Mouse (Mus musculus): ENCODE measurements around the gene Adam10.

The Adam10 gene

DNA sequence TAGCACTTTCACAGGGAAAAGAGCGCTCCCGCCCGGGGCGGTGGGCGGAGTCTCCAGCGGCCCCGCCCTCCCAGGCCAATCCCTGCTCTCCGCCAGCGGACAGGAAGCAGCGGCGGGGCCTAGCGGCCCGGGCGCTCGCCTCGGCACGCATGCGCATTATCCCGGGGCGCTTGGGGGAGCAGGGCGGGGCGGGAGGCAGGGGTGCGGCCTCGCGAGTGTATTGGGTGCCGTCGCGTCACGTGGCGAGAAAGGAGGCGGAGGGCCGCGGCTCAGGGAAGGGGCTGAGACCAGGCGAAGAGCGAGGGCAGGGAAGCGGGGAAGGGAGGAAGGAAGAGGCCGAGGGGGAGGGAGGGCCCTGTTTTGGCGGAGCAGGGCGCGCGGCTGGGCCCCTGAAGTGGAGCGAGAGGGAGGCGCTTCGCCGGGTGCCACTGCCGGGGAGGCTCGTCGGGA, at the start of gene Adam10:
Gene Adam10, plus strand, starts transcription at position 316 of the 450 bp plus-strand sequence.
- DNase-seq, result peak; percentile 99

DNA sequence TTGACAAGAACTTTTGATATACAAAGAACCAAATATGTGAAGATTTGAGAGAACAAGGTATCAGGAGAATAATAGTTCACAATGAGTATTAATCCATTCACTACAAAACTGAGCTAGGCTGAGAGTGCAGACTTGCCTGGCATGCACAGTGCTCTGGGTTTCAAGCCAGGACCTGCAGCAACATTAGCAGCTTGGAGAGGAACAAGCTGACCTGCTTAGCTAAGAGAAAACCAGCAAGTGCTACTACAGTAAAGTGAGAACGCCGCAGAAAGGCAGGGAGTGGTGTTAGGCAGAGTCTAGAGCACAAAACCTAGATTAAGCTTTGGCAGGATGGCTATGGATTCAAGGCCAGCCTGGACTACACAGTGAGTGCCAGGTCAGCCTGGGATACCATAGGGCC, 49.1 kb upstream of the Adam10 start:
- no peak for DNase-seq

DNA sequence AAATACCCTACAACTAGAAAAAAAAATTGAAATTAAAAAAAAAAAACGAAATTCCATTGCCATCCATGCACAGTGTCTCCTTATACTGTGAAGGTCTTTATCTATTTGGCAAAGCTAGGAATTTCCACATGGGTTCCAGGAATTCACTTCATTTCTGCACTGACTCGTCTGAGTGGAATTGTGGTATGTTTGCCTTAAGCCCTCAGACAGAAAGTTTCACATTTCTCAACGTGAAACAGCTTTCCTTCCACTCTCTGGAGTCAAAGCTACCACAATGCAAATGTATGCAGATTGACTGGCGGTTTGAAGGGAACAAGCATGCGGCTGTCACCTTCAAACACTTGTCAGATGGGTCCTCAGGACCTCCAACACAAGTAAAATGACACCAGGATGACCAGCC, 47.1 kb upstream of the Adam10 start:
- peak; percentile 32 for DNase-seq

DNA sequence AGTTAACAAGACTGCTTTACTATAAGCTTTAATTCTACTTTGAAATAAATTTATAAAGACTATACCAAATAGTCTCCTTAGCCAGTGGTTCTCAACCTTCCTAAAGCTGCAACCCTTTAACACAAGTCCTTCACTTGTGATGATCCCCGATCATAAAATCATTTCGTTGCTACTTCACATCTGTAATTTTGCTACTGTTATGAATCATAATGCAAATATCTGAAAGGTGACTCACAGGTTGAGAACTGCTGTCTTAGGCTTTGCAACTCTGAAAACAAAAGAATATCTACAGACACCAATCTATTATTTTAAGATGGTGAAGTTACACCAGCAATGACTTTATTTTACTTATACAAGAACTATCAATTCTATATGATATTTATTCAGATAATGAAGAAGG, 42.0 kb upstream of the Adam10 start:
- no peak for DNase-seq

DNA sequence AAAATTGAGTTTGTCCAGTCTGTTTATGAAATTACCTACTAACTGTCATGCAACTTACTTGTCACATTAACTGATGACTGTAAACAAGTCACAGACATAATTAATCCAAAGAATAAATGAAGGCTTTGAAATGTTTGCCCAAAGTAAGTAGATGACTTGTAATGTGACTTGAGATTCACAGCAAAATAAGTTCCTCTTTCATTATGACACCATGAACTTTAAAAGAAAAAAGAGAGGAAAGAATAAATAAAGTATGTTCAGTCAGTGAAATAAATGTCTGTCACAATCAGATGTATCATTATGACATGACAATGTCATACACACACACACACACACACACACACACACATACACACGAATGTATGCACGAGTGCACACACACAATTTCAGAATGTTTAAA, 28.5 kb upstream of the Adam10 start:
- DNase-seq, result no peak

DNA sequence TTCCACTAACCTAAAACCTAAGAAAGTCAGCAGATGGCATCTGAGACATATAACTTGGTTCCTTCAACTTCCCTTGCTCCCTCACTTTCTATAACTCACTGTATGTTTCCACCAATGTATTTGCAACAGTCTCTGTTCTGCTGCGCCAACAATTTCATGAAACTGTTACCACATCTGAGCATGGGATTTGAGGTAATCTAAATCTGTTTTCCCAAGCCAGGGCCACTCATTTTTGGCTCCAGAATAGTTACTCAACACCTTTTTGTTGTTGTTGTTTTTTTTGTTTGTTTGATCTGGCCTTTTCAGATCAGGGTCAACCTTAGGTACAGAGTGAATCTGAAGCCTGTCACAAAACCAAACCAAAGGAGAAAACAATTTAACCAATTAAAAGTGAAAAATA, 27.8 kb upstream of the Adam10 start:
- no peak for DNase-seq

DNA sequence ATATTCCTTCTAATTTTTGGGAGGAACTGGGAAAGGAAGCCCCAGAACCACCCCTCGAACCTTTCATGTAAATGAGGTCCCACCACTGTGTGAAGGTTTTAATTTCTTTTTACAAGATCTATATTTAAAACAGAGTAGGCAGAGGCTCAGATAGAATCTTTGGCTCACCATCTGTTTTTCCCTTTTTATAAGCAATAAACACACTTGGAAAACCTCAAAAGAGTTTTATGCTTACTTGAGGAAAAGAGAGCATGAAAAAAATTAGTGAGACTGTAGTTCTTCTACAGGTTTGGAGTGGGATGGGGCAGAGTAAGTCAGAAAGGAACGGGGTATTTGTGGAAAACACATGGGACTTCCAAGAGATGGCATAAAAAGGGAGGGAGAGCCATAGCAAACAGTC, 26.6 kb upstream of the Adam10 start:
- DNase-seq, result no peak

DNA sequence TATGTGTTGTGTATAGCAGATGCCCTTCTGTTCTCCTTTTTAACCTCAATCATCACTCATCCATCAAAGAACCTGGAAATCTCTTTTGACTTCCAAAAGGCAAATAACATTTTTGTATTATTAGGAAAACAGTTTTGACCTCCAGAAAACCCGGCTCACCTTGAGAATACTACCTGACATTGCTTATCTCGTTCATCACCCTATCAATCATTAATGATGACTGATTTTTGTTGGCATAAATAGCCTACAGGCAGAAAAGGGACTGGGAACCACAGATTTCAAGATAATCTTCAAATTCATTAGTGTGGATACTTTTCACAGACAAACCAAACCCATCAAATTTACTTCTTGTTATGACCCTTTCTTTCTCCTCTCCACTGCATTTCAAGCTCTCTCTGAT, 24.9 kb upstream of the Adam10 start:
- DNase-seq, result no peak

DNA sequence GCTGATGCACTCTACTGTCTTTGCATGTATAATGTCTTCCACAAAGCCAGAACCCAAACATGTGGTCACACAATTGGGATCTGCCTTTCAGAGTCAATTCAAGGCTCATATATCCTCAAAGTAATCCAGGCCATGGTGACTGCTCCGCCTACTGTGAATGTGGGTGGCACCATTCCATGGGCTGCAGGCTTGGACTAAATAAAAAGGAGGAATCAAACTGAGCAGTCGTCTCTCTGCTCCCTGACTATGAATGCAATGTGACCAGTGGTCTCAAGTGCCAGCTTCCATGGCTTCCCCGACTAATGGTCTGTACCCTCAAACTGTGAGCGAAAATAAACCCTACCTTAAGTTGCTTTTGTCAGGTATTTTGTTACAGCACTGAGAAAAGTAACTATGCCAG, 24.3 kb upstream of the Adam10 start:
- no peak for DNase-seq

DNA sequence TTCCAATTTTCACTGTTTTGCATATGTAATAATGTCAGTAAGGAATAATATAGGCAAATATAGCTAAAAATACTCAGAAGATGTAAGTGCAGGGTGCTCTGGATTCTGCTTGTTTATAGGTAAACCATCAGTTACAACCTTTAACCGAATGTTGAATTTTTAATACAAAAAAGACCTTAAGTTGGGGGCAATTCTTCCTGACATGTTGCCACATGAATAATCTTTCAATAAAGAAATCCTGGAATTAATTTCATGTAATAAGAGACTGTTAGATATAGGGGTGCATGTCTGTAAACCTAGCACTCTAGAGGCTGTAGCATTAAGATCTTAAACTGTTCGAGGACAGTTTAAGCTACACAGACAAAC, 23.1 kb upstream of the Adam10 start:
- DNase-seq, result no peak

DNA sequence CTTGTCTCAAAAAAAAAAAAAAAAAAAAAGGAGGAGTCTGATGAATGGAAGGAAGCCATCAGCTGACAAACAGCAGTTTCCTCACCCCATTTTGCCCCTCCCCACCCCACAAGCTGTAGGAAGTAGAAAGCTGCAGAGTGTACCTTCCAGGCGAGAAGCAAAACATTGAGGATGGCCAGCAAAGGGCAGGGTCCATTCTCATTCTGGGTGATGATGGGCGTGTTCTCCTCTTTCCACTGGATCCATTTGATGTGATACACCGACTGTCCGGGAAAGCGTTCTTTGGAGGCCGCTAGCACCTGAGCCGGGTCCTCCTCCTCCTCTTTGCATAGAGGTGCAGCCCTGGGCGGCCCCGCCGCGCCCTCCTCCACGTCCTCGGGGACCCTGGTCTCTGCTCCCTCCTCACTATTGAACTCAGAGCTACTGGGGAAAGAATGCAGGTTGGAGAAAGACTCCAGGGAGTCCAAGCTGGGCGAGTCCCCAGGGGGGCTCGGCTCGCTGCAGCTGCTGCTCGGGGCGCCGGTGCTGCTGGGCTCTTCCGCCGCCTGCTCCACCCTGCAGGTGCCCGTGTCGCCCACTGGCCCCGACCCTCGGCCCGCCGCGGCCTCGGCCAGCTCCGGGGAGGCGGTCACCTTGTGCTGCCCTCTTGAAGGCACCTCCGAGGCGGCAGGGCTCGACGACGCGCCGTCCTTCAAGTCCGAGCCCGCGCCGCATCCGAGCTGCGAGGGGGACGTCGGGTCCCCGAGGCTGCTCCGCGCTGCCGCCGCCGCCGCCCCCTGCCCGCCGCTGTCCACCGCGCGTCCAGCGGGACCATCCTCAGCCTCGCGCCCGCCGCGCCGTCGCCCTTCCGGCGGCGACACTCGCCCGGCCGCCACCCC, 22.4 kb upstream of the Adam10 start, which contains the start of gene Gm10642:
Gene Gm10642, plus strand, starts transcription at position 122 of the 878 bp plus-strand sequence.
- DNase-seq, result peak; percentile 84

DNA sequence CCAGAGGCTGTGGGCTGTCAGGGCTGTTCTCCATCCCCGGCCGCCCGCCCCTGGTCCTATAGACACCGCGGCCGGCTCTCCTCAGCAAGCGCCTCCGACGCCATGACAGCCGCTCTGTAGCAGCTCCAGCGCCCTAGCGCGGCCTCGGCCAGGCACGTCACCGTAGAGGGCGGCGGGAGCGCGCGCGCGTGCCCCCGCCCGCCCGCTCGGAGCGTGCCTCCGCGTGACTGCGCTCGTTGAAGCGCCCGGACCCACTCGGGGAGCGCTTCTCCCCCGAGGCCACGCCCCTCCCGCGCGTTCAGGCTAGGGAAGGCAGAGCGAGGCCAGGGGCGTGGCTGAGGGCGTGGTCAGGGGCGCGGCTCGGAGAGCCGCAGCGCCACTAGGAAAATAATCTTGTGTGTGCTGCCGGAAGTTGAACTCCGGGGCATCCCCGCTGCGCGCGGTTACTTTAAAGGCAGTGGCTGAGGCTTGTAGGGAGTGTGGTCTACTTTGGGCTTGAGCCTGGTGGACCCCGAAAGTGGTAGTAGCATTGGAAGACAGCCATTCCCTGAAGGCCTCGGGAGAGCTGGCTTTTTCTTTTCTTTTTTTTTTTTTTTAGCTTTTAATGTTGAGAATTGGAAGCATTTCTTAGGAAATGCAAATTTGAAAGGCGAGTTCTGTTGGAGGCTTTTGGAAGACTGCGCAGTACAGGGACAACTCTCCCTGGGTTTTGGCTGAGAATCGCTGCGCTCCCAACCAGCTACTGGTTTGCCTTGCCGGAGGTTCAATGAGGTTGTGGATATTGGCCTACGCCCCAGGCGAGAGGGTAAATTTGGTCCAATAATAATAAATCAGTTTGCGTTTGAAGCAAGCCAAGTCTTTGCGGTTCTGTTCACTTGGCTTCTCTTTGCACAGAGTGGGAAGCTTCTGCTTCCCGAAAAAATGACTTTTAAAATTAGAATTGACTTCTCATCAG, 21.5 kb upstream of the Adam10 start, which contains the start of gene Mindy2:
Gene Mindy2, minus strand, starts transcription at position 162 of the 955 bp plus-strand sequence.
- peak; percentile 99 for DNase-seq

DNA sequence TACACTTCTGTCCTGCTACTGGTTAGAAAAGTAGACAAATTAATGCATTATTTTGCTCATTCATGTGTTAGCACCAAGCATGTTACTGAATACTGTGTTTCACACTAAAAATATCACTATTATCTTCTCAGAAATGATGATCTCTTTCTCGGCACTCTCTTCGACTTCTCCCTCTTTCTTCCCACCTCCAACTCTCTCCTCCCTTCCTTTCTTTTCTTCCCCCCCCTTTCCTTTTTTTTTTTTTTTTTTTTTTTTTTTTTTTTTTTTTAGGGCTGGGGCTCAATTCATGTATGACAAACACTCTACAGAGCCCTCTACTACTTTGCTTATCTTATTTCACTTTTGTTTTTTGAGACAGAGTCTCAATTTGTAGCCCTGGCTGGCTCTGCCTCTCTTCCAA, 20.5 kb upstream of the Adam10 start:
- no peak for DNase-seq

DNA sequence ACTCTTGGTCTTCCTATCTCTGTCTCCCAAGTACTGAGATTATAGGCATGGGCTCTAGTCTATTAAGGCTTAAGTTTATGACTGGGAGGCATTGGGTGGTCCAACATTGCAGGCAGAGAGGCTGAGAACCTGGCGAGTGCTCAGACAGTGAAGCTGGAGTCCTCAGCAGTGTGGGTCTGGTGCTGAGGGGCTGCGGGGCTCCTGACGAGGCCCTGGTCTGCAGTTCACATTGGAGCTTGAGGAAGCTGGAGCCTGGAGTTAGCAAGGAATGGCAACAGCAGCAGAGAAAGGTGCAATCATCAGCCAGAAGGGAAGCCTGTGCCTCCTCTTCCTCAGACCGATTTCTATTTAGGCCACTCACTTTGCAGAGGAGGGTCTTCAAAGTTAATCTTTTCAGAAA, 13.9 kb upstream of the Adam10 start:
- DNase-seq, result no peak

DNA sequence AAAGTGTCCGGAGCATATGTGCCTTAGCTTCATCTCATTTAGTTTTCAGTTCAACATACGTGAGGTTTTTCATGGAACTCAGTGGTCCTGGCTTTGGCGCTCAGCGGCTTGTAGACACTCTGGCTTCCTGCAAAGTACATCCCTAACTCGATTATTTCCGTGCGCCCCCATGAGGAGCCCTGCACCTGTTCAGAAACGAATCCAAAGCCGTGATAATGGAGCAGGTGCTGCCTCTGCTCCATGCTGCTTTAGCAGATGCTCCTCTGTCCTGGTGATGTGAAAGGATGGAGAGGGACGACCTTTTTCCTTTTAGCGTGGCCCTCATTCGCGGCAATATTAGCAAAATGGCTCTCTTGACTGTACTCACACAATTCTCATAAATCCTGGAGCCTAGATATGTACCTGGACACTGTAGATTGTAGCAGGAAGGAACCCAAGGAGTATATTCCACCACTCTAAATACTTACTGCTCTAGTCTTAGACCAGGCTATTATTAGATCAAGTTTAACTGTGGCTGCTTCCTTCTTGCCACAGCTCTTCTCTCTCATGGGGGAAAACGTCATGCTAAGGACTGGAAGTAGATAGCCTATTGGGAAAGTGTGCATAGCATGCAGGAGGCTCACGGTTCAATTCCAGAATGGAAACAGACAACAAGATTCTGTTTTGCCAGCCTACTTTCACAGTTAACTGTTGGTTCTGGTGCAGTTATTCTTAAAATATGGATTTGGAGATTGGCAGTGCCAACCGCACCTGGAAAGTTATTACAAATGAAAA, 13.2 kb upstream of the Adam10 start:
- no peak for DNase-seq

DNA sequence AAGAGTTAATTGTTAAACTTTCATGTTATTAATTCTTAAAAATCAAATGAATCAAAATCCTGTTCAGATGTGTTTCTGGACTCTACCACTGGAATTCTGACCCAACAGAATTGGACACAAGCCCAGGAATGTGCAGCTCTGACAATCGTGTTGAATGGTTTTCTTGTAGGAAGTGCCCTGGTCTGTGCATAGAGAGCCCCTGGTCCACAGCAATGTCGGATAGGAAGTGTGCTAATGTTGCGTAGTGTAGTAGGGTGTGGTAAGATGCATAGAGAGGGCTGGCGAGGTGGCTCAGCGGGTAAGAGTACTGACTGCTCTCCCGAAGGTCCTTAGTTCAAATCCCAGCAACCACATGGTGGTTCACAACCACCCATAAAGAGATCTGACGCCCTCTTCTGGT, 12.0 kb upstream of the Adam10 start:
- no peak for DNase-seq

DNA sequence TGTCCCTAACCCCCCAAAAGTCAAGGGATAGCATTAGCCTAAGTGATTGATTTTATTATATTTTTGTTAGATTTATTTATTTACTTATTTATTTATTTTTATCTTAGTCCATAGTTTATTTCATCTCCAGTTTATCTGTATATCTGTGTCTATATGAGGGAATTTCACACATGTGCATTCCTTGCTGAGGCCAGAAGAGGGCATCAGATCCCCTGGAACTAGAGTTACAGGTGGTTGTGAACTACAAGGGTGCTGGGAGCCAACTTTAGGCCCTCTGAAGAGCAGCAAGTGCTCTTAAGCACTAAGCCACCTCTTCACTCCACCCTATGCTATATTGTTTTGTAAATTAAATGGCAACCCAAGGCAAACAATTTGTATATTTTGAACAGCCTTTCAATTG, 10.7 kb upstream of the Adam10 start:
- DNase-seq, result no peak

DNA sequence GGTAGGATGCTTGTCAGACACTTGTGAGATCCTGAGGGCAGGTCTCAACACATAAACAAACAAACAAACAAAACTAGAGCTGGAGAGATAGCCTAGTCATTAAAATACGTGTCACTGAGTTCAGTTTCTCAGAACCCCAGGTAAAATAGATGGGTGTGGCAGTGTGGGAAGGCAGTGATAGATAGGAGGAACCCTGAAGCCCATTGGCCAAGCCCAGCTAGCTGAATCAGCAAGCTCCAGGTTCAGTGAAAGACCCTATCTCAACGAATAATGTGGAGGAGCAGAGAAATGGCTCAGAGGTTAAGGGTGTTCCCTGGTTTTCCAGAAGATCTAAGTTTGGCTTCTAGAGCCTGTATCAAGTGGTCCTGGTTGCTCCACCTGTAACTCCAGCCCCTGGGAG, 9.6 kb upstream of the Adam10 start:
- no peak for DNase-seq

DNA sequence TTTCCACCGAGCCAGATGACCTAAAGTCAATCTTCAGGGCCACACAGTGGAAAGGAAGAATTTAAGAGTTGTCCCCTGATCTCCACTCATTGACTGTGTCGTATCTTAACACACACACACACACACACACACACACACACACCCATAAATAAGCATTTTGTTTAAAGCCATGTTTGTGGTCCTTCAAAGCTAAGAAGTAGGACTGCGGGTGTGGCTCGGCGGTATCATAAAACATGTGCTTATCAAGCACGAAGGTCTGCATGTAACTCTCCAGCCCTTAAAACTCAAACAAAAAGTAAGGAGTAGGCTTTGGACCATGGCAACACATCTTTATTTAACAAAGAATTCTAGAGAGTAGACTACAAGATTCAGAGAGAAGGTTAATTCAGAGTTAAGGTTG, 8.4 kb upstream of the Adam10 start:
- DNase-seq, result no peak

DNA sequence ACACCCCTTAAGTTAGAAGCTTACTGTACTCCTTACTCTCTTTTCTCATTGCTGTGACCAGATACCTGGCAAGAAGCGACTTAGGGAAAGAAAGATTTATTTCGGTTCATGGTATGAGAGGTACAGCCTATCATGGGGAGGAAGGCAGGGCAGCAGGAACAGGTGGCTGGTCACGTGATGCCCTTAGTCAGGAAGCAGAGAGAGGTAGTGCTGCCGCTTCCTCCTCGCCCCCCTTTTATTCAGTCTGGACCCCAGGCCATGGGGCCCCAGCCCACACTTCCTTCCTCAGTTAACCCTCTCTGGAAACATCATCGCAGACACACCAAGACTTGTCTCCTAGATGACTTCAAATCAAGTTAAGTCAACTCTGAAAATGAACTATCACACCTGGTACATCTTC, 7.5 kb upstream of the Adam10 start:
- peak; percentile 28 for DNase-seq

DNA sequence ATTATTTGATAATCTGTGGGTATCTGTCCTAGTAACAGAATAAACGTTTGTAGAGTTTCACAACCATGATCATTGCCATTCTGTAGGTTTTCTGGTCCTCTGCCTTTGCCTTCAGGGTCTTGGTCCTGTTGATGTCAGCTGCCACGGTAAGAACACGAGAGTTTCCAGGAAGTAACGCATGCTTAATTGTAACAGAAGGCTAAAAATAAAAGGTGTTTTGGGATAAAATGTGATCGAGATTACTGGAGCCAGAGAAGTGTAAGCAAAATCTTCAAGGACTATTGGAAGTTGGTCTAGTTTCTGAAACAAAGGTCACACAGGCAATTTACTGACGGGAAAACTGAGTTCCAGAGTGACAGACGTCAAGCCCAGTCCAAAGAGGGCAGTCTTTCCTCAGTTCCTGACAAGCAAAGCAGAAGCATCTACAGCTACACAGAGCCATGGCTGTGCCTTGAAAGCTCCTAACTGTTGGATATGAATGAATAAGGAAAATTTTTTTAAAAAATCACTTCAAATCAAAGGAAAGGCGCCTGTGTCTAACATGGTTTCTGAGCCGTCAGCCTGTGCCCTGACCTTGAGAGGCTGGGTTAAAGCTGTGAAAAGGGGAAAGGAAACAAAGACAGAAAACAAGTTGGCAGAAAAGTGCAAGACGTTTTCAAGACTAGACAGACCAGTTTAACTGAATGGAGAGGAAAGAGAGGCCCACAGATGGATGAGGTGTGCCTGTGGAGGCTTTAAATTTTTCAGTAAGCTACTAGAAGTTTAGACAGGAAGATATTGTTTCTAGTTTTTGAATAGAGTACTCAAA, 6.8 kb upstream of the Adam10 start:
- DNase-seq, result peak; percentile 70

DNA sequence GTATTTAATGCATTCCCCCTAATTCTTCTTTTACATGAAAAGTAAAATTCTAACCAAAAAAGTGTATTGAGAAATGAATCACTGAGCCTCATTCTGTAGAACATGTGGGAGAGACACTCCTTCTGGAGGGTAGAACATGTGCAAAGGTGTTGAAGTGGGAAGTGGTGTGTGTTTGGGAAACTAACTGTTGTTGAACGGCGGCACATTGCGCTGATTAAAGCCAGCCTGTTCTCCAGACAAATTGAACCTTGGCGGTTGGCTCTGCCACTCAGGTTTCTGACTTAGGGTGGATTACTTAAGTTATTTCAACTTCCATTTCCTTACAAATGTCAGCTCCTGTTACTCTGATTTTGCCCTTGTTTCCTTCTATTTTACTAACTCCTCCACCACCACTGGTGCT, 5.1 kb upstream of the Adam10 start:
- DNase-seq, result no peak
